Mouse (Mus musculus): Measurements from ENCODE around the gene Rgma. TPM values are rescaled to one million over a fixed set of nuclear protein-coding genes. Genes with fewer than 3 reads are reported as not detected.
A peak's percentile ranks its signal among the peaks of the same experiment; 100 is the strongest.

Gene Rgma
- polyA plus RNA-seq, 1 experiment from 2014 or later, result 6.6 TPM

DNA sequence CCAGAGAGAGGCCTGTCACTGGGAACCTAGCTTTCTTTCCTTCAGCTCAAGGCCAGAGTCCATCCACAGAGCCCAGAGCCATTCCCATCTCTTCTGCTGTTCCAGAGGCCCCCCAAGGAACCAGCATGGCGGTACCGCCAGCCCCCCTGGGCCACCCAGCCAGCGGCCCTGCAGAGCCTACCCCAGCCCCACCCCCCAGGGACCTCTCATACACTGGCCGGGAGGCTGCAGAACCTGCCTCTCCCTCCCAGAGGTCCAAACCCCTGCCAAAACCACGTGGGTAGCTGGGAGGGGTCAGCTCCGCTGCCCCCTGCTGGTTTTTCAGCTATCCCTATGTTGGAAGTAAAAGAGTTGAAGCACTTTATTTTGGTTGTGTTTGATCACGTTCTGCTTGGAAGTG lies 44.1 kb downstream of the Rgma start:
- TF ChIP-seq CTCF (IDR thresholded peaks at IDR 0.05; ENCODE audit: low read depth), result peak; percentile 57; the same call in 1 of the 2 replicates
- no peak overlapping the region for H3K4me2 ChIP-seq (ENCODE audit: low read length)
- H3K27me3 ChIP-seq (ENCODE audit: insufficient read depth, low read length), result no peaks in the 10 kb centered on the region
- no peak overlapping the region for H3K9ac ChIP-seq (ENCODE audit: low read depth, low read length)
- WGBS, result 52% methylated on average over 7 of the region's 7 CpGs
- no peak for ATAC-seq (replicated peaks; ENCODE audit: low FRiP score, low read depth)
- DNase-seq (ENCODE audit: low spot score), result peak; percentile 54
- no peak overlapping the region for H3K27ac ChIP-seq
- no peaks in the 10 kb centered on the region for H3K4me1 ChIP-seq (replicated peaks; ENCODE audit: insufficient read depth, low read length)
- peaks cover 4% of the 10 kb centered on the region; the same call in 1 of the 2 replicates for H3K36me3 ChIP-seq (ENCODE audit: insufficient read depth, low read length)
- no peak overlapping the region for H3K4me3 ChIP-seq (replicated peaks; ENCODE audit: low read depth, low read length)
- H3K9me3 ChIP-seq (replicated peaks; ENCODE audit: low read length), result no peaks in the 10 kb centered on the region

DNA sequence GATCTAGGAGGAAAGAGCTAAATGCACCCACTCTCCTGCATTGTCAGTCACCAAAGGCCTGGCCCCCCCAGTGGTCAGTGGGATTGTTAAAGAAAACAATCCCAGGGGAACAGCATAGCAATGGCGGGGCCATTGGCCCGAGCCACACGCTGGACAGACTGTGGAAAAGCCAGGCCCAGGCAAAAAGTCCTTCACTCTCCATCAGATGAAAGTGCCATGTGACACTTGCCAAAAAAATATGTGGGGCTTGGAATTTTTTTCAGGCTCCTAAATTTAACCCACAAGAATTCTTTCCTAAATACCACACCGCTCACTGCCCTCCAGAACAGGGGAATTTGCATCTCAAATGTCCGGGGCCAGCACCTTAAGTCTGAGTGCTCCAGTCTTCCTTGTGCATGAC lies 45.5 kb downstream of the Rgma start:
- TF ChIP-seq CTCF (IDR thresholded peaks at IDR 0.05; ENCODE audit: low read depth), result no peak
- H3K4me1 ChIP-seq (replicated peaks; ENCODE audit: insufficient read depth, low read length), result no peaks in the 10 kb centered on the region
- H3K27ac ChIP-seq, result no peak overlapping the region
- H3K36me3 ChIP-seq (ENCODE audit: insufficient read depth, low read length), result peaks cover under 1% of the 10 kb centered on the region; the same call in 1 of the 2 replicates
- H3K9ac ChIP-seq (ENCODE audit: low read depth, low read length), result no peak overlapping the region
- H3K27me3 ChIP-seq (ENCODE audit: insufficient read depth, low read length), result no peaks in the 10 kb centered on the region
- H3K9me3 ChIP-seq (replicated peaks; ENCODE audit: low read length), result no peaks in the 10 kb centered on the region
- H3K4me3 ChIP-seq (replicated peaks; ENCODE audit: low read depth, low read length), result no peak overlapping the region
- 58% methylated on average over 5 of the region's 5 CpGs for WGBS
- H3K4me2 ChIP-seq (ENCODE audit: low read length), result no peak overlapping the region
- ATAC-seq (replicated peaks; ENCODE audit: low FRiP score, low read depth) (no peak), DNase-seq (ENCODE audit: low spot score) (no peak)

DNA sequence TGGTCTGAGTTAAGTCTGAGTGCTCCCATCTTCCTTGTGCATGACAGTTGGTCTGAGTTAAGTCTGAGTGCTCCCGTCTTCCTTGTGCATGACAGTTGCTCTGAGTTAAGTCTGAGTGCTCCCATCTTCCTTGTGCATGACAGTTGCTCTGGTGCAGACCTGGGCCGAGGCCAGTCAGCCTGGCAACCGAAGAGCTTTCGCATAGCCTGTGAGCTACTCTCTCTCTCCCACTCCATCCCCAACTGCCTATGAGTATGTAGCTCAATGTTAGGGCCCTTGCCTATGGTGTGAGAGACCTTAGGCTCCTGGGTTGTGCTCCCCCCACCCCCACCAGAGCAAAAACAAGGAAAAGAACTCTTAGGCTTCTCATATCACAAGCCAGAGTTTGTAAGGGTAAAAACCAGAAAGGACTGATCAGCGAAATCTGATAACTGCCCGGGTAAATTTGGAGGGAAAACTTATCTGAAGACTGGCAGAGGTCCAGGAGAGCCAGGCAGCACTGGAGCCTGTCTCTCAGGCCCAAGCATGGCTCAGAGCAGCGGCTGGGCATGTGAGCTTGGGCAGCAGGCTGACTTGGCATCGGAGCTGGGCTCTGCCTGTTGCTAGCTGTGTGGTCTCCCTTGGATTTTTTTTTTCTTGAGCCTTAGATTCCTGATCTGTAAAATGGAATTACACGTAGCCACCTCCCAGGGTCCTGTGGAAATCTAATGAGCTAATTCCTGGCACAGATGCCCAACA lies 46.1 kb downstream of the Rgma start:
- Histone ChIP-seq H3K4me2 (ENCODE audit: low read length) (no peak overlapping the region), H3K27me3 (ENCODE audit: insufficient read depth, low read length) (no peaks in the 10 kb centered on the region), H3K36me3 (ENCODE audit: insufficient read depth, low read length) (0 out of 2 replicates have a peak, but pooled peaks cover 2% of the 10 kb centered on the region), H3K9ac (ENCODE audit: low read depth, low read length) (no peak overlapping the region), H3K27ac (no peak overlapping the region), H3K4me1 (replicated peaks; ENCODE audit: insufficient read depth, low read length) (no peaks in the 10 kb centered on the region), H3K4me3 (replicated peaks; ENCODE audit: low read depth, low read length) (no peak overlapping the region), H3K9me3 (replicated peaks; ENCODE audit: low read length) (no peaks in the 10 kb centered on the region)
- no peak for DNase-seq (ENCODE audit: low spot score)
- TF ChIP-seq CTCF (IDR thresholded peaks at IDR 0.05; ENCODE audit: low read depth), result no peak
- 55% methylated on average over 9 of the region's 9 CpGs for WGBS
- ATAC-seq (replicated peaks; ENCODE audit: low FRiP score, low read depth), result no peak

DNA sequence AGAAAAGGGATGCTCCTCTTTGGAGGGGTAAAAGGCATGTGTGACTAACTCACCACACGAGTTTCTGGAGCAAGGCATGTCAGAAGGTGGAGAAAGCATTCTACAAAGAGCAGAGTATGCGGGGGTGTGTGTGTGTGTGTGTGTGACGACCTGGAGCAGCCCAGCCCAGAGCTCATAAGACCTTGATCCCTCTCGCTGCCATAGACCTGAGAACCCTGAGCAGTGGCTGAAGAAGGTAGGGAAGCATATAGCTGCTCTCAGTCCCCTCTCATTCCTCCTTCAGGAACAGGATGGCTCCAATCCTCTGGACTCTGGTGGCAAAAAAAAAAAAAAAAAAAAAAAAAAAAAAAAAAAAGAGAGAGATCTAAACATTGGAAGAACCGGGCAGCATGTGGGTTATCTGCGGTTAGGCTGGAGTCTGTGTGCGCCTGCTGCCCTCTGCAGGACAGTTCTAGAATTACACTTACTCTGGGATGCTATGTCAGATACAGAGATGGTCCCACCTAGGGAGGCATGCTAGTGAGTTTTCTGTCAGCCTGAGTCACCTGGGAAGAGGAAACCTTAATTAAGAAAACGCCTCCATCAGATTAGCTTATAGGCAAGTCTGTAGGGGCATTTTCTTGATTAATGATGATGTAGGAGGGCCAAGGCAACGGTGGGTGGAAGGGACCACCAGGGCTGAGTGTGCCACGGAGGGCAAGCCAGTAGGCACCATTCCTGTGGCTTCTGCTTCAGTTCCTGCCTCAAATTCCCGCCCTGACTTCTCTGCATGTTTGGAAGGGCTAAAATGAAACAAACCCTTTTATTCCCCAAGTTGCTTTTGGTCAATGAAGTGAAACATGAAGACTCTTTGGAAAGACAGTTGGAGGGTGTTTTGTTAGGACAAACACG lies 47.2 kb downstream of the Rgma start:
- WGBS, result 26% methylated on average over 12 of the region's 12 CpGs
- TF ChIP-seq CTCF (IDR thresholded peaks at IDR 0.05; ENCODE audit: low read depth), result peak; percentile 92
- no peaks in the 10 kb centered on the region for H3K9me3 ChIP-seq (replicated peaks; ENCODE audit: low read length)
- H3K4me3 ChIP-seq (replicated peaks; ENCODE audit: low read depth, low read length), result no peak overlapping the region
- peak; percentile 87 for DNase-seq (ENCODE audit: low spot score)
- H3K27ac ChIP-seq, result no peak overlapping the region
- no peaks in the 10 kb centered on the region for H3K4me1 ChIP-seq (replicated peaks; ENCODE audit: insufficient read depth, low read length)
- H3K27me3 ChIP-seq (ENCODE audit: insufficient read depth, low read length), result no peaks in the 10 kb centered on the region
- H3K9ac ChIP-seq (ENCODE audit: low read depth, low read length), result no peak overlapping the region
- peaks cover 4% of the 10 kb centered on the region; the same call in 1 of the 2 replicates for H3K36me3 ChIP-seq (ENCODE audit: insufficient read depth, low read length)
- H3K4me2 ChIP-seq (ENCODE audit: low read length), result no peak overlapping the region
- no peak; the same call in 1 of the 2 replicates for ATAC-seq (replicated peaks; ENCODE audit: low FRiP score, low read depth)

DNA sequence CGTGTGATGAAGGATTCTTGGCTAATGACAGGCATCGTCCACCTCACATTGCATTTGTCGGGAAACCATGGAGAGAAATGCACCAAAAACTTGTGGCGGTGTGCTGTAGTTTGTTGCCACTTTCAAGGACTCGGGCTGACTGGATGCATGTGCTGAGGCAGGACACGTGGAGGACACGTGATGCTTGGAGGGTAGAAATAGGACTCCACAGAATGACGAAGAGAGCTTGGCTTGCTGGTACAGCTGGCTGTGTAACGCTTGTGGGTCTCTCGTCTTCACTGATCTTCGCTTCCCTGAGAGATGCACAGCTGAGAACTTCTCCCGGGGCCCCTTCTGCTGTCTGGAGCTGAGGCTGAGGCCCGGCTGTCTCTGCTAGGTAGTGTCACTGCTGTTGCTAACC lies 47.9 kb downstream of the Rgma start:
- Histone ChIP-seq H3K36me3 (ENCODE audit: insufficient read depth, low read length) (peaks cover 11% of the 10 kb centered on the region), H3K9me3 (replicated peaks; ENCODE audit: low read length) (no peaks in the 10 kb centered on the region), H3K27ac (no peak overlapping the region), H3K4me2 (ENCODE audit: low read length) (no peak overlapping the region), H3K4me1 (replicated peaks; ENCODE audit: insufficient read depth, low read length) (no peaks in the 10 kb centered on the region), H3K9ac (ENCODE audit: low read depth, low read length) (no peak overlapping the region), H3K4me3 (replicated peaks; ENCODE audit: low read depth, low read length) (no peak overlapping the region), H3K27me3 (ENCODE audit: insufficient read depth, low read length) (no peaks in the 10 kb centered on the region)
- DNase-seq (ENCODE audit: low spot score) (no peak), ATAC-seq (replicated peaks; ENCODE audit: low FRiP score, low read depth) (no peak)
- no peak for TF ChIP-seq CTCF (IDR thresholded peaks at IDR 0.05; ENCODE audit: low read depth)
- WGBS, result 67% methylated on average over 13 of the region's 13 CpGs

DNA sequence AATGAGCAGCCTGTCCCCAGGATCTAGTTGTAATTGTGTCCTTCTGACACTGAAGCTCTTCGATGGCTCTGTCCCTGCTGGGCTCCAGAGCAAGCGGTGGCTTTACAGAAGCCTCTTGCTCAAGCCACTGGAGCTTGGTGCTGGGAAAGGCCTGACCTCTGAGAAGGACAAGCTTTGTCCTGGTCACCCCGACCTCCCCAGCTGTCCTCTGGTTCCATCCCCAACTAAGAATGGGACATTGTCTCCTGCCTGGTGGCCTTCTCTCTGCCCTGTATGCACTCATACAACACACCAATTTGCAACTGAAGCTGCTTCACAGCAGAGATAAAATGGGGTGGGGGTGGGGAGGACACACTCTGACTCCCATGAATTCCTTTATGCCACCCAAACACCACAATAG lies 48.9 kb downstream of the Rgma start:
- Histone ChIP-seq H3K27ac (no peak overlapping the region), H3K27me3 (ENCODE audit: insufficient read depth, low read length) (no peaks in the 10 kb centered on the region), H3K9me3 (replicated peaks; ENCODE audit: low read length) (no peaks in the 10 kb centered on the region), H3K4me1 (replicated peaks; ENCODE audit: insufficient read depth, low read length) (no peaks in the 10 kb centered on the region), H3K36me3 (ENCODE audit: insufficient read depth, low read length) (peaks cover 21% of the 10 kb centered on the region), H3K9ac (ENCODE audit: low read depth, low read length) (no peak overlapping the region), H3K4me2 (ENCODE audit: low read length) (no peak overlapping the region), H3K4me3 (replicated peaks; ENCODE audit: low read depth, low read length) (no peak overlapping the region)
- 51% methylated on average over 3 of the region's 3 CpGs for WGBS
- no peak for TF ChIP-seq CTCF (IDR thresholded peaks at IDR 0.05; ENCODE audit: low read depth)
- ATAC-seq (replicated peaks; ENCODE audit: low FRiP score, low read depth) (no peak), DNase-seq (ENCODE audit: low spot score) (no peak)
